Mouse (Mus musculus): ENCODE measurements around the gene Grasp.

Grasp gene

DNA sequence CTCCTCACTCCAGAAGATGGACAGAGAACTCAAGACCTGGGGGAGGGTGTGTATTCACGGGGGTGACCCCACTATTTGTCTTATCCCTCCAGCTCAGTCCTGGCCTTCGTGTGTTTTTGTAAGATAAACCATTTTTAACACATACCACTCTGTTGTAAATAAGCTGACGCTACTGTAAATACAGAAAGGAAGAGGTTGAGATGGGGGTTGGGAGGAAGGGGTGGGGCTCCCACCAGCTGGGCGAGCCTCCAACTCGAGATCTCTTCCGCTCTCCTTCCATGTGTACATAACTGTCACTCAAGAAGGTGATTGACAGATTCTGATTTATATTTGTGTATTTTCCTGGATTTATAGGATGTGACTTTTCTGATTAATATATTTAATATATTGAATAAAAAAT, 50.4 kb downstream of the Grasp start:
- DNase-seq (ENCODE audit: low read depth, low spot score) = no peak

DNA sequence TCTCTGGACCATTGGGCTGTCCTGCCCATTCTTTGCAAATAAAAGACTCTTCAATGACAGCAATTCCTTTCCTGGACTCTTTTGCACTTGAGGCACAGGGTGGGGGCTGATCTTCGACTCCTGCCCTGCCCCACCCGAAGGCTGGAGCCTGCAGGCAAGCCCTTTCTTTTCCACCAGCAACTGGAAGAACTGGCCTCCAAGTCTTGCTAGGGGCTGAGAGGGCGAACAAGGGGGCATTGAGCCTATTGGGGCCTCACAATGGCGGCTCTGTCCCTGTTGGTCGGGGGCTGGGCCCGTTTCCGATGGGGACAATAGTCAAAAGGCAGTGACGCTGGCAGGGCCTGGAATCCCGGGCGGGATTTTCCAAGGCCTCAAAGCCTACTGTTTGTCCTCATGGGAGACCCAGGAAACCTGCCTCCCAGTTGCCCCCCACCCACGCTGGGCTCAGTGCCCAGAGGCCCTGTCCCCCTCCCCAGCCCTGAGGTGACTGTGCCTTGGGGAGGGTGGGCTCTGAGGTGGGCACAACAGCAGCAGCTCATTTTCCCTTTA, 53.4 kb downstream of the Grasp start:
- no peak for DNase-seq (ENCODE audit: low read depth, low spot score)

DNA sequence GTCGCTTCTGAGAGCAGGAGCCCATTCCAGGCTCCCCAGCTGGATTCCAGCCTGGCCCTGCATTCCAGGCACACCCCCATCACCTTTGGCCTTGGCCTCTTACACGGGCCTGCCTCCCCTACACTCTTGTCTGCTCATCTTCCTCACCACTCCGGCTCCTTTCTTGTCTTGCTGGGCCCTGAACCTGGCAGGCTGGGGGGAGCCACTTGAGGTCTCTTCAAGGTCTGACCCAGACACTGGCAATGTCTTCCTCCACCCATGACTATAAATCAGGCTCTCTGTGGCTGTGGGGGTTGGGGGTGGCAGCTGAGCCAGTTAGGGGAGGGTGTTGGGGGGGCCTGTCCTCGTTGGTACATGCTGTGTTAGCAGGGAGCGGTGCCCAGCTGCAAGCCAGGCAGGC, 54.6 kb downstream of the Grasp start:
- DNase-seq (ENCODE audit: low read depth, low spot score) = no peak

DNA sequence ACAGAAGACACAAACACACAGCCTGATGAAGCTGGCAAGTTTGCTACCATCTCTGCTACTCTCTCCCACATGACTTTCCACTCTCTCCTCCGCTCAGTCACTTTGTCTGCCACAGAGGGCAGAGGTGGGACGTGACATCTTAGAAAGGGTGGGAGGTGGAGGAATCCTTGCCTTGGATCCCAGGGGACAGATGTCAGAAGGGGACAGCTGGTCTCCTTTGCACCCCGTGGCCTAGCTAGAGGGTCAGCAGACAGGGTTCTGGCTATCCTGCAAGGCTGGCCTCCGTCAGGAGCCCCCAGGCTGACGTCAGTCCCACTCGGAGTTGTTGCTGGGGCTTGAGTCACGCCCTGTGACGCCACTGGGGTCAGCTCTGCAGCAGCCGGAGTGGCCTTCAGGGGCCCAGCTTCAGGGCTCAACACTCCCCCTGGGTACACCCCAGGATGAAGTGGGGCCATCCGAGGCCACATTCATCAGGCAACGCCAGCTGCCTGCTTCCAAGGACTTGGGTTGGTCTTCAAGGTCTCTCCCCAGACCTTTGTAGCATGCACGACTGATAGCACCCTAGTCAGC, 55.5 kb downstream of the Grasp start:
- DNase-seq (ENCODE audit: low read depth, low spot score) = no peak
